Mouse (Mus musculus): ENCODE measurements around the gene Sltm. TPM values are rescaled to one million over a fixed set of nuclear protein-coding genes. Genes with fewer than 3 reads are reported as not detected.
A peak's percentile ranks its signal among the peaks of the same experiment; 100 is the strongest.

The Sltm gene
- total and polyA plus RNA-seq, 3 experiments: 37.6 to 94.5 (median 42.4) TPM

DNA sequence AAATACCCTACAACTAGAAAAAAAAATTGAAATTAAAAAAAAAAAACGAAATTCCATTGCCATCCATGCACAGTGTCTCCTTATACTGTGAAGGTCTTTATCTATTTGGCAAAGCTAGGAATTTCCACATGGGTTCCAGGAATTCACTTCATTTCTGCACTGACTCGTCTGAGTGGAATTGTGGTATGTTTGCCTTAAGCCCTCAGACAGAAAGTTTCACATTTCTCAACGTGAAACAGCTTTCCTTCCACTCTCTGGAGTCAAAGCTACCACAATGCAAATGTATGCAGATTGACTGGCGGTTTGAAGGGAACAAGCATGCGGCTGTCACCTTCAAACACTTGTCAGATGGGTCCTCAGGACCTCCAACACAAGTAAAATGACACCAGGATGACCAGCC is 89.1 kb downstream of the Sltm start (continued):
- peak; percentile 73 for TF ChIP-seq BHLHE40 (IDR thresholded peaks at IDR 0.05; ENCODE audit: low read depth, low read length)
- no peak for TF ChIP-seq USF2 (conservative IDR thresholded peaks at IDR 0.05; ENCODE audit: low read depth, low read length)
- peak; percentile 54 for TF ChIP-seq ETS1 (conservative IDR thresholded peaks at IDR 0.05; ENCODE audit: low read depth, low read length)

DNA sequence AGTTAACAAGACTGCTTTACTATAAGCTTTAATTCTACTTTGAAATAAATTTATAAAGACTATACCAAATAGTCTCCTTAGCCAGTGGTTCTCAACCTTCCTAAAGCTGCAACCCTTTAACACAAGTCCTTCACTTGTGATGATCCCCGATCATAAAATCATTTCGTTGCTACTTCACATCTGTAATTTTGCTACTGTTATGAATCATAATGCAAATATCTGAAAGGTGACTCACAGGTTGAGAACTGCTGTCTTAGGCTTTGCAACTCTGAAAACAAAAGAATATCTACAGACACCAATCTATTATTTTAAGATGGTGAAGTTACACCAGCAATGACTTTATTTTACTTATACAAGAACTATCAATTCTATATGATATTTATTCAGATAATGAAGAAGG is 94.2 kb downstream of the Sltm start:
- Histone ChIP-seq H3K79me2 (replicated peaks; ENCODE audit: control insufficient read depth, extremely low read depth, insufficient read depth, poor library complexity, severe bottlenecking) (no peaks in the 10 kb centered on the region), H3K4me1 (ENCODE audit: control insufficient read depth in 1 of 2, insufficient read depth in 2 of 2) (peaks cover 0 to 14% of the 10 kb centered on the region in 2 experiments; a peak in 2 of 4 replicates), H3K4me3 (replicated peaks in 1 of 3; ENCODE audit: low read depth in 2 of 3, low read length in 2 of 3, poor library complexity in 1 of 3) (no peak overlapping the region), H3K9ac (ENCODE audit: insufficient read depth, low read depth) (no peak overlapping the region), H3K4me2 (ENCODE audit: insufficient read depth, low read depth, poor library complexity, severe bottlenecking) (no peak overlapping the region), H3K9me3 (replicated peaks; ENCODE audit: low read length) (no peaks in the 10 kb centered on the region), H3K36me3 (replicated peaks in 1 of 2; ENCODE audit: control insufficient read depth in 1 of 2, insufficient read depth in 1 of 2, low read length in 1 of 2) (peaks cover 5 to 23% of the 10 kb centered on the region in 2 experiments), H3K27me3 (replicated peaks) (no peaks in the 10 kb centered on the region), H3K27ac (ENCODE audit: insufficient read depth, low read depth) (no peak overlapping the region)
- in situ Hi-C loops (cut with MboI; ENCODE audit: low pct_ligation_motif_present, low pct_unique_long_range_greater_than_20kb, low sequenced_read_pairs): no loop called here
- dilution Hi-C loops (cut with MboI; ENCODE audit: extremely low pct_ligation_motif_present, extremely low pct_unique_long_range_greater_than_20kb, low sequenced_read_pairs): no loop called here
- TF ChIP-seq IRF4 (IDR thresholded peaks at IDR 0.05; ENCODE audit: low read depth, low read length) (peak; percentile 33; the same call in 1 of the 2 replicates), MAZ (IDR thresholded peaks at IDR 0.05; ENCODE audit: low read depth, low read length) (no peak), JUND (conservative IDR thresholded peaks at IDR 0.05; ENCODE audit: low read depth, low read length) (peak; percentile 86), USF2 (conservative IDR thresholded peaks at IDR 0.05; ENCODE audit: low read depth, low read length) (no peak), USF1 (IDR thresholded peaks at IDR 0.05; ENCODE audit: low read depth, low read length) (no peak), EP300 (IDR thresholded peaks at IDR 0.05; ENCODE audit: low read length) (peak; percentile 58), JUN (IDR thresholded peaks at IDR 0.05; ENCODE audit: insufficient read depth, low read depth, low read length) (peak; percentile 54)
- DNase-seq (ENCODE audit: extremely low read depth): peak; percentile 37

Other genes starting within 250 kb of the Sltm start
- 102 and 104 TPM in 2 replicates for gene Ccnb2, start 121.2 kb upstream of the Sltm start, total RNA-seq (2012; rRNA removed)
- 130 and 138 TPM in 2 replicates for gene Ccnb2, start 121.2 kb upstream of the Sltm start, total RNA-seq (2014; rRNA removed)
- gene Ccnb2, start 121.2 kb upstream of the Sltm start, polyA plus RNA-seq (2012; ENCODE audit: insufficient read length, low read depth): 74.2 and 83.9 TPM in 2 replicates
- 10.4 and 10.8 TPM in 2 replicates for gene Rnf111, start 39.0 kb upstream of the Sltm start, total RNA-seq (2012; rRNA removed)
- gene Rnf111, start 39.0 kb upstream of the Sltm start, total RNA-seq (2014; rRNA removed): 11.8 and 12.2 TPM in 2 replicates
- gene Rnf111, start 39.0 kb upstream of the Sltm start, polyA plus RNA-seq (2012; ENCODE audit: insufficient read length, low read depth): 15.3 and 17.6 TPM in 2 replicates
- gene Gm10642, start 113.5 kb downstream of the Sltm start, total RNA-seq (2012; rRNA removed): 1.5 and 2.1 TPM in 2 replicates
- gene Gm10642, start 113.5 kb downstream of the Sltm start, total RNA-seq (2014; rRNA removed): 0.13 TPM in 1 of 2 replicates, not detected in the other
- not detected in 2 replicates for gene Gm10642, start 113.5 kb downstream of the Sltm start, polyA plus RNA-seq (2012; ENCODE audit: insufficient read length, low read depth)
- 5.3 and 7.0 TPM in 2 replicates for gene Mindy2, start 114.4 kb downstream of the Sltm start, total RNA-seq (2012; rRNA removed)
- 9.9 and 10.0 TPM in 2 replicates for gene Mindy2, start 114.4 kb downstream of the Sltm start, total RNA-seq (2014; rRNA removed)
- gene Mindy2, start 114.4 kb downstream of the Sltm start, polyA plus RNA-seq (2012; ENCODE audit: insufficient read length, low read depth): 5.9 and 6.8 TPM in 2 replicates
- 9.3 and 9.6 TPM in 2 replicates for gene Adam10, start 136.2 kb downstream of the Sltm start, total RNA-seq (2012; rRNA removed)
- gene Adam10, start 136.2 kb downstream of the Sltm start, total RNA-seq (2014; rRNA removed): 17.7 and 17.8 TPM in 2 replicates
- 26.3 and 28.9 TPM in 2 replicates for gene Adam10, start 136.2 kb downstream of the Sltm start, polyA plus RNA-seq (2012; ENCODE audit: insufficient read length, low read depth)

Measured in CH12.LX (cell line).